Mouse (Mus musculus) fibroblast of lung, adult 2 months (primary cell): Measurements from ENCODE around the gene Clint1.
A peak's percentile ranks its signal among the peaks of the same experiment; 100 is the strongest.
"Not testable (repeated sequence)": the region's sequence is repeated elsewhere in the genome, so short reads cannot be mapped to it uniquely, and the experiment has no call there.

ENCODE experiments used
- DNase-seq: peaks from one replicate; pipeline ENCODE4 v3.0.0-alpha.2; 2011; ENCODE audit warnings: low read depth

Gene Clint1

DNA sequence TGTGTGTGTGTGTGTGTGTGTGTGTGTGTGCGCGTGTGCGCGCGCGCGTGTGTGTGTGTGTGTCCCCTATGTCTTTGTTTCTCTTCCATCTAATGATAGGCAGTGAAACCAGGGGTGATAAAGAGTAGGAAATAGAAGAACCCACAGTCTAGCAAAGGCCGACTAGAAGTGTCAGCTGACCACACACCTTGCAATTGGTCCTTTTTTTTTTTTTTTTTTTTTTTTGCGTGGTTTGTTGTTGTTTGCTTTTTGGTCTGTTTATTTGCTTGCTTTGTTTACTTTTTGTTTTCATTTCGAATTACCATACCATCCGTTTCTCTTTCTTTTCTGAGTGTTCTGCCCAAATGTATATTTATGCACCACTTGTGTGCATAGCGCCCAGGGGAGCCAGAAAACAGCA lies 3.6 kb upstream of the Clint1 start:
- DNase-seq = no peak

GRCm38 (mm10) chr11:45849203-45849602 lies 2.6 kb upstream of the Clint1 start:
- no peak for DNase-seq

GRCm38 (mm10) chr11:45849859-45850258 lies 2.0 kb upstream of the Clint1 start:
- DNase-seq = no peak

GRCm38 (mm10) chr11:45850317-45850716 lies 1.5 kb upstream of the Clint1 start:
- no peak for DNase-seq

GRCm38 (mm10) chr11:45852124-45852994 lies 508 bp downstream of the Clint1 start:
- DNase-seq = no peak

- DNase-seq = no peak
Observed at GRCm38 (mm10) chr11:45852995-45853317, 1.1 kb downstream of the Clint1 start.

- no peak for DNase-seq
Observed at GRCm38 (mm10) chr11:45853916-45854315, 2.1 kb downstream of the Clint1 start.

- no peak for DNase-seq
Observed at GRCm38 (mm10) chr11:45854381-45854780, 2.5 kb downstream of the Clint1 start.

- DNase-seq = no peak
Observed at GRCm38 (mm10) chr11:45855407-45856148, 3.7 kb downstream of the Clint1 start.

DNA sequence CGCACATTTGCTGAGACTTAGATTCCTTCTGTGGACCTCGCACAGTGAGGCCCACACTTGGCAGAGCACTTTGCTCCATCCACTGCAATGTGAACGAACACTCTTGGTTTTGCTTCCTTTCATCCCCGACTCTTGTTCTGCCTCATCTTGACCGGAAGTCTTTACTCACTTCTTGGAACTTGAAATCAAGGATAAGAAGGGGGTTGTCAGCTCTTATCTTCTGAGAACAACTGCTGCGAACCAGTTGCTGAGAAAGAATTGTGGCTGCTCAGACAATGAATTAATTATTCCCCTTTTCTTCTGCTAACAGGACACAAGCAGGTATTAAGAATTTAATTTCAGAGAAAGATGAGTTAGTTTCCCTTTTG lies 4.3 kb downstream of the Clint1 start:
- DNase-seq = no peak

DNA sequence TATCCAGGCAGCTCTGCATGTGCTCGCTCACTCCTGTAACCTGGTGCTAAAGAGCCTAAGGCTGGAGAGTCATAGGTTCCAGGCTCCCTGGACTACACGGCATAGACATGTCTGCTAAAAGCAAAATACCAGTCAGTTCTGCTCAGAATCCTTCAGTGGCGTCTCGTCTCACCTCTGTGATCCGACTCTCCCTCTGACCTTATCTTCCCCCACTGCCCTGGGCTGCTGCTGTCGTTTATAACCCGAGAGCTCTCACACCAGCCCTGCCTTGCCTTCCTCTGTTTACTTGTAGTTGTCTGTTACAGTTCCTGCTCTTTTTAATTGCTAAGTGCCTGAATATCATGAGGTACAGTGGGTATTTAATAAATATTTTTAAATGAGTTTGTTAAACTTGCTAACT lies 9.5 kb downstream of the Clint1 start:
- DNase-seq = no peak

DNA sequence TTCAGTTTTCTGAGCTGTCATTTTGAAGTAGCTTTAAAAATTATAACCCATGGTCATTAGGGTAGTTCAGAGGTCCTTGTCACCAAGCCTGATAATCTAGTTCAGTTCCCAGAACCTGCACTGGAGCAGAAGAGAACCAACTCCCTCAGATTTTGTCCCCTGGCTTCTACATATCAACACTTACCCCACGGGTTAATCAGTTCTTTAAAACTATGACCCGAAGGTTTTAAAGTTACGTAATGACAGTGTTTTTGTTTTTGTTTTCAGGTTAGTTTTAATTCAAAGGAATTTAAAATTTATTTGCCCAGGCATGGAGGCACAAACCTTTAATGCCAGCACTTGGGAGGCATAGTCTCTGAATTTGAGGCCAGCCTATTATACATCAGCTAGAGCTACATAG lies 12.6 kb downstream of the Clint1 start:
- no peak for DNase-seq

DNA sequence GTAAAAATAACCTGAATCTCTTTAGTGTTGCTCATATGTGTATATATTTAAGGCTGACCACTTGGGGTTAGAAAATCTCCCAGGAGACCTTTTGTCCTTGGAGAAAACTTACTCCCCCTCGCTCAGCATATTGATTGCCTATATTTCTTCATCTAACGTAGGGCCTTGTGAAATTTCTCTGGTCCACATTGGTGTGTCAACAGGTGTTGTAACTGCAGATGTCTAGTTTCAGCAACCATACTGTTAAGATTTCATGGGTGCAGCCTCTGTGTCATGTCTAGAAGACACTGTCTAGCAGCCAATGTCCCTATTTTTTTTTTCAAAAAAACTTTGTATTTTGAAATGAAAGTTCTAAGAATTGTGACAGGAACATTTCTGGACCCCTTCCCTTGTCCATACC lies 14.0 kb downstream of the Clint1 start:
- DNase-seq = no peak

DNA sequence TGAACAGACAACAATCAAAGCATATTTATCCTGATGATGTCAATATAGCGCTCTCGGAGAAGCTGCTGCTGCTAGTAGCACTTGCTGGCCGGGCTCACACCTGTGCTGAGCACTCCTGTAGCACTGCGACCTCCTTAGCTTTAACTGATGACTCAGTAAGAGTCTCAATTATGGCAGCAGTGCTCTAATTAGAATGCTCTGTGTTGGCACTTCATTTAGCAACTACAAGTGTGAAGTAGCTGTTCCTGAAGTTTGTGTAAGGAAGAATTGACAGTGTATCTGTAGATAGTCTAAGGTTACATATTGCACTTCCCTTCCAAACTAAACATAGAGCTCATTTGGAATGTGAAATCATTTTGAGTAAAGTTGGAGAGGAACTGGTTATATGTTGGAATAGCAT lies 14.7 kb downstream of the Clint1 start:
- no peak for DNase-seq

- DNase-seq = no peak
Observed at GRCm38 (mm10) chr11:45873666-45874065, 21.8 kb downstream of the Clint1 start.

GRCm38 (mm10) chr11:45874251-45874650 lies 22.4 kb downstream of the Clint1 start:
- DNase-seq = no peak

GRCm38 (mm10) chr11:45875351-45875935 lies 23.6 kb downstream of the Clint1 start:
- DNase-seq = no peak

DNA sequence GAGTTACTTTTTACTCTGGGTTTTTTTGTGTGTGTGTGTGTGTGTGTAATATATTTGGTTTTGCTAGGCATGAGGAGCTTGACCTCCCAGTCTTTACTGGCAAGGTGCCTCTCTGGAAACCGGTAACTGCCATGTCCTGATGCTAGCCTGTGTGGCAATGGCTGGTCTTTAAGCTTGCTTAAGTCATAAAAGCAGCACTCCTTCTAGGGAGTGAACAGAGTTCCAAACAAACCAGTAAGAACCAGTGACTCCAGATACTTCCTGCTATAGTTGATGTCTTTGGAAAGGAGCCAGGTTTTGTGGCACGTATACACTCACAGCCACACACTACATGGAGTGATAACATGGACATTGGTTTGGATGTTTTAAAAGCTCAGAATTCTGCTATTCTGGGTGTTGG lies 24.2 kb downstream of the Clint1 start:
- DNase-seq = no peak

- not testable (repeated sequence) for DNase-seq
Observed at GRCm38 (mm10) chr11:45879366-45879765, 27.5 kb downstream of the Clint1 start.

DNA sequence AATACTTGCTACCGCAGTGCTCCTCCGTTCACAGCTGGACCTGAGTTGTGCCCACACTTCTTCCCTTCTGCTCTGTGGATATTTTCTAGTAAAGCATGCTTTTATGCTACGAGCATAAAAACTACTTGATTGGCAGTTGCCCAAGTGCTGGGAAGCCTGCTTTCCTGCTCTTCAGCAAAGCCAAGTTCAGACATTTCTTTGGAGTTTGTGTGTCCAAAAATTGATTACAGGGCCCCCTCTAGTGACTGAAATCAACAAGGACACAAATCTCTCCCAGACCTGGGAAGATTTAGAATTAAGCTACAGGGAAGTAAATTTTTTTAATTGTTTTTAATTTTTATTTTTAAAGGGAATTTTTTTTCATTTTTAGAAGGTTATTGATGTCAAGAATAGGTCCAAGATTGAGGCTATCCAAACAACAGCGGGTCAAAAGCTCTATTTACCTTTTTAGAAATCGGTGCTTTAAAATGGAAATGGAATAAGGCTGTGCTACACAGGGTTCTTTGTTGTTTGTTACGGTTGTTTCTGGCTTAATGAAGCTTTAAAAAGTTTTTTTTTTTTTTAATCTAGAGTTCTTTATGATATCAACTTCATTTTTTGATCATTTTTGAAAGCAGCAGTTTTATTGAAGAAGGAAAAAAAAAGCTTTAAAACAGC lies 29.3 kb downstream of the Clint1 start:
- DNase-seq = peak; percentile 57

- DNase-seq = no peak
Observed at GRCm38 (mm10) chr11:45881683-45882068, 29.8 kb downstream of the Clint1 start.

DNA sequence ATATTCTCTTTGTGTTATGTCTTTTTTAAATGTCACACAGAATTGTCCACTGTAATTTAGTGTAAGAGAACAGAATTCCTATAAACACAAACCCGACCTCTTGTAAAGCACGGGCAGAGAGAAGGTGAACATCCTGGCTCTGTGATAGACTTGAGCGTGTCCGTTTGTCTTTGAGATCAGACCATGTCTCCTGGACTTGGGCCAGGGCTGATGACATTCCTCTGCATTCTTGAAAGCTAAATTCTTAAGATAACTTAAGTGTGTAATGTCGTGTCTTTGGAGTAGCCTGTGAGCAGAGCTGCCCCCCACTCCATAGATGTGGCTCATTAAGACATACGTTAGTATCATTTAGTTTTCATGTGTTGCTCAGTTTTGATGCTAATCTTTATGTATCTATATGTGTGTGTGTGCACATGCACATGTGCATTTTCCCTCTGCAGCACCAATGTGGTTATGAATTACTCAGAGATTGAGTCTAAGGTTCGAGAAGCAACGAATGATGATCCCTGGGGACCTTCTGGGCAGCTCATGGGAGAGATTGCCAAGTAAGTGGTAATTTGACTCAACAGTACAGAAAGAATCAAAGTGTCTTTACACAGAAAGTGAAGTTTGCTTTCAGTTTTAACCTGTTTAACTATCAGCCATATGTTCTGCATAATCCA lies 31.6 kb downstream of the Clint1 start:
- DNase-seq = no peak
